Mouse (Mus musculus) bone marrow macrophage, adult 2 months (primary cell): ENCODE results near the gene Rnf38.

Experiments used
- CTCF ChIP-seq: IDR thresholded peaks from 2 replicates; pipeline ENCODE4 v1.5.1; 2012; ENCODE audit warnings: low read depth, mild to moderate bottlenecking, low read length, moderate library complexity
- POLR2A ChIP-seq: IDR thresholded peaks from 2 replicates; pipeline ENCODE4 v1.6.1; 2012; ENCODE audit warnings: mild to moderate bottlenecking, low read depth, low read length, borderline replicate concordance

DNA sequence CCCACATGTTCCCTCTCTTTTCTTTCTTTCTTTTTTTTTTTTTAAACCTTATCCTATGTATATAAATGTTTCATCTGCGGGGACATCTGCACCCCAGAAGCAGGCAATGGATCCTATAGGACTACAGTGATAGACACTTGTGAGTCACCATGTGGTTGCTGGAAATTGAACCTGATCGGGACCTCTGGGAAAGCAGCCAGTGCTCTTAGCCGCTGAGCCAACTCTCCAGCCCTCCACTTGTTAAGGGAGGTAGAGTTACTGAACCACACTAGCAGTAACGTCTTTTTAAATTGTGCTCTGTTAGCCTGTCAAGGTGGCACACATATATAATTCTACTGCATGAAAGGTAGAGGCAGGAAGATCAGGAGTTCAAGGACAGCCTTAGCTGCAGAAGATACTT, 8.0 kb upstream of the Rnf38 start:
- TF ChIP-seq CTCF (no peak), POLR2A (no peak)
